Mouse (Mus musculus) heart, embryonic 10.5 days (tissue): ENCODE results near the gene Vps8. TPM values are rescaled to one million over a fixed set of nuclear protein-coding genes. Genes with fewer than 3 reads are reported as not detected.

Experiments used
- DNase-seq: peaks from one replicate; pipeline ENCODE4 v3.0.0-alpha.2; 2017; ENCODE audit warnings: low spot score
- H3K27ac ChIP-seq: fragments of 300-500 bp; sonication (generic); 2 replicates; pipeline ENCODE4 v1.5.1; 2016; ENCODE audit warnings: mild to moderate bottlenecking
- H3K27me3 ChIP-seq: fragments of 300-500 bp; sonication (generic); 2 replicates; pipeline ENCODE4 v1.6.1; 2016; ENCODE audit warnings: mild to moderate bottlenecking; ENCODE audit not compliant: poor library complexity, insufficient read depth, severe bottlenecking
- H3K36me3 ChIP-seq: fragments of 300-500 bp; sonication (generic); 2 replicates; pipeline ENCODE4 v1.6.1; 2016; ENCODE audit warnings: mild to moderate bottlenecking, moderate library complexity
- H3K4me1 ChIP-seq: fragments of 300-500 bp; sonication (generic); 2 replicates; pipeline ENCODE4 v1.6.1; 2016; ENCODE audit warnings: mild to moderate bottlenecking
- H3K4me3 ChIP-seq: fragments of 300-500 bp; sonication (generic); 2 replicates; pipeline ENCODE4 v1.5.1; 2016; ENCODE audit warnings: mild to moderate bottlenecking, moderate library complexity
- H3K9me3 ChIP-seq: fragments of 300-500 bp; sonication (generic); 2 replicates; pipeline ENCODE4 v1.6.1; 2016; ENCODE audit warnings: mild to moderate bottlenecking, moderate library complexity
- WGBS: fragments of 180-500 bp; shearing (Covaris S2); methylation state at CpG from one replicate; pipeline ENCODE4 v1.1.7; 2016; 5-methylcytosine and 5-hydroxymethylcytosine counted together
- polyA plus RNA-seq: library from polyadenylated mRNA; unstranded; fragments of >200 nt; fragmentation: Nextera tagmentation; extraction: Ambion mirVana; gene quantifications from 2 replicates; pipeline ENCODE4 v1.2.1, GENCODE M21; 2016

Vps8 gene
- polyA plus RNA-seq, 1 experiment from 2014 or later = 20.6 TPM

- 0 out of 2 replicates have a peak, but pooled peaks cover 2% of the 10 kb centered on the region for H3K36me3 ChIP-seq
- WGBS = 86% methylated on average over 2 of the region's 2 CpGs
- no peaks in the 10 kb centered on the region for H3K27me3 ChIP-seq
- DNase-seq = peak; percentile 73
- H3K27ac ChIP-seq = no peak overlapping the region
- 0 out of 2 replicates have a peak, but pooled peaks cover 3% of the 10 kb centered on the region for H3K4me1 ChIP-seq
- no peaks in the 10 kb centered on the region for H3K9me3 ChIP-seq
- no peak overlapping the region for H3K4me3 ChIP-seq
These were observed 168.6 kb downstream of the Vps8 start for GRCm38 (mm10) chr16:21591511-21591910.

- H3K9me3 ChIP-seq = no peaks in the 10 kb centered on the region
- H3K36me3 ChIP-seq = 0 out of 2 replicates have a peak, but pooled peaks cover 2% of the 10 kb centered on the region
- 81% methylated on average over 6 of the region's 6 CpGs for WGBS
- H3K27ac ChIP-seq = no peak overlapping the region
- H3K4me1 ChIP-seq = no peaks in the 10 kb centered on the region
- DNase-seq = peak; percentile 59
- H3K4me3 ChIP-seq = no peak overlapping the region
- H3K27me3 ChIP-seq = no peaks in the 10 kb centered on the region
These were observed 172.6 kb downstream of the Vps8 start for GRCm38 (mm10) chr16:21595539-21595938.

- DNase-seq = no peak
- 80% methylated on average over 6 of the region's 6 CpGs for WGBS
- no peaks in the 10 kb centered on the region for H3K9me3 ChIP-seq
- H3K4me1 ChIP-seq = peaks cover 21% of the 10 kb centered on the region
- H3K27ac ChIP-seq = no peak overlapping the region
- no peaks in the 10 kb centered on the region for H3K36me3 ChIP-seq
- no peak overlapping the region for H3K4me3 ChIP-seq
- H3K27me3 ChIP-seq = no peaks in the 10 kb centered on the region
These were observed 181.4 kb downstream of the Vps8 start for GRCm38 (mm10) chr16:21604354-21604753.

- peak; percentile 43 for DNase-seq
- H3K4me3 ChIP-seq = no peak overlapping the region
- H3K9me3 ChIP-seq = no peaks in the 10 kb centered on the region
- H3K27me3 ChIP-seq = no peaks in the 10 kb centered on the region
- peaks cover 21% of the 10 kb centered on the region for H3K4me1 ChIP-seq
- no peaks in the 10 kb centered on the region for H3K36me3 ChIP-seq
- H3K27ac ChIP-seq = no peak overlapping the region
- WGBS = 90% methylated on average over 6 of the region's 6 CpGs
These were observed 183.5 kb downstream of the Vps8 start for GRCm38 (mm10) chr16:21606249-21607020.

- H3K4me3 ChIP-seq = no peak overlapping the region
- peak; percentile 31 for DNase-seq
- 0 out of 2 replicates have a peak, but pooled peaks cover under 1% of the 10 kb centered on the region for H3K36me3 ChIP-seq
- 82% methylated on average over 8 of the region's 8 CpGs for WGBS
- peaks cover 23% of the 10 kb centered on the region for H3K4me1 ChIP-seq
- H3K27ac ChIP-seq = peak overlapping the region; percentile 4; the same call in 1 of the 2 replicates
- no peaks in the 10 kb centered on the region for H3K27me3 ChIP-seq
- H3K9me3 ChIP-seq = no peaks in the 10 kb centered on the region
These were observed 184.2 kb downstream of the Vps8 start for GRCm38 (mm10) chr16:21607021-21607650.

- Histone ChIP-seq H3K36me3 (peaks cover 2% of the 10 kb centered on the region; the same call in 1 of the 2 replicates), H3K27me3 (no peaks in the 10 kb centered on the region), H3K4me3 (no peak overlapping the region), H3K27ac (peak overlapping the region; percentile 4; the same call in 1 of the 2 replicates), H3K9me3 (no peaks in the 10 kb centered on the region), H3K4me1 (peaks cover 23% of the 10 kb centered on the region)
- DNase-seq = peak; percentile 59
- 78% methylated on average over 5 of the region's 5 CpGs for WGBS
These were observed 184.7 kb downstream of the Vps8 start for GRCm38 (mm10) chr16:21607651-21608040.

- no peak overlapping the region for H3K4me3 ChIP-seq
- WGBS = 55% methylated on average over 10 of the region's 10 CpGs
- peaks cover 23% of the 10 kb centered on the region for H3K4me1 ChIP-seq
- H3K36me3 ChIP-seq = peaks cover 4% of the 10 kb centered on the region; the same call in 1 of the 2 replicates
- H3K27me3 ChIP-seq = no peaks in the 10 kb centered on the region
- peak overlapping the region; percentile 69 for H3K27ac ChIP-seq
- H3K9me3 ChIP-seq = no peaks in the 10 kb centered on the region
- peak; percentile 77 for DNase-seq
These were observed 185.4 kb downstream of the Vps8 start for GRCm38 (mm10) chr16:21608176-21608865.

GRCm38 (mm10) chr16:21610473-21610872 lies 187.6 kb downstream of the Vps8 start:
- H3K4me1 ChIP-seq = peaks cover 23% of the 10 kb centered on the region
- WGBS = 87% methylated on average over 4 of the region's 4 CpGs
- DNase-seq = peak; percentile 33
- H3K9me3 ChIP-seq = no peaks in the 10 kb centered on the region
- no peak overlapping the region for H3K4me3 ChIP-seq
- H3K36me3 ChIP-seq = peaks cover 4% of the 10 kb centered on the region; the same call in 1 of the 2 replicates
- no peaks in the 10 kb centered on the region for H3K27me3 ChIP-seq
- no peak overlapping the region for H3K27ac ChIP-seq

GRCm38 (mm10) chr16:21615802-21616201 lies 192.9 kb downstream of the Vps8 start:
- H3K4me1 ChIP-seq = 0 out of 2 replicates have a peak, but pooled peaks cover 7% of the 10 kb centered on the region
- no peak overlapping the region for H3K4me3 ChIP-seq
- H3K9me3 ChIP-seq = no peaks in the 10 kb centered on the region
- 61% methylated on average over 7 of the region's 7 CpGs for WGBS
- no peak overlapping the region for H3K27ac ChIP-seq
- H3K27me3 ChIP-seq = no peaks in the 10 kb centered on the region
- peaks cover 9% of the 10 kb centered on the region; the same call in 1 of the 2 replicates for H3K36me3 ChIP-seq
- DNase-seq = no peak

GRCm38 (mm10) chr16:21620630-21621029 lies 197.7 kb downstream of the Vps8 start:
- no peak overlapping the region for H3K4me3 ChIP-seq
- 0 out of 2 replicates have a peak, but pooled peaks cover 7% of the 10 kb centered on the region for H3K4me1 ChIP-seq
- H3K9me3 ChIP-seq = no peaks in the 10 kb centered on the region
- no peak overlapping the region for H3K27ac ChIP-seq
- 71% methylated on average over 2 of the region's 2 CpGs for WGBS
- DNase-seq = no peak
- peaks cover 5% of the 10 kb centered on the region; the same call in 1 of the 2 replicates for H3K36me3 ChIP-seq
- H3K27me3 ChIP-seq = no peaks in the 10 kb centered on the region

GRCm38 (mm10) chr16:21625784-21626634 lies 203.1 kb downstream of the Vps8 start:
- Histone ChIP-seq H3K9me3 (no peaks in the 10 kb centered on the region), H3K36me3 (no peaks in the 10 kb centered on the region), H3K4me3 (no peak overlapping the region), H3K27me3 (no peaks in the 10 kb centered on the region), H3K27ac (no peak overlapping the region; the same call in 1 of the 2 replicates), H3K4me1 (peaks cover 27% of the 10 kb centered on the region)
- 80% methylated on average over 6 of the region's 6 CpGs for WGBS
- no peak for DNase-seq

GRCm38 (mm10) chr16:21627248-21627647 lies 204.3 kb downstream of the Vps8 start:
- DNase-seq = no peak
- Histone ChIP-seq H3K36me3 (no peaks in the 10 kb centered on the region), H3K4me3 (no peak overlapping the region), H3K27me3 (no peaks in the 10 kb centered on the region), H3K4me1 (peaks cover 27% of the 10 kb centered on the region), H3K9me3 (no peaks in the 10 kb centered on the region), H3K27ac (no peak overlapping the region)
- 79% methylated on average over 6 of the region's 6 CpGs for WGBS
